Mouse (Mus musculus): Measurements from ENCODE around the gene Rin3. TPM values are rescaled to one million over a fixed set of nuclear protein-coding genes. Genes with fewer than 3 reads are reported as not detected.
A peak's percentile ranks its signal among the peaks of the same experiment; 100 is the strongest.

Gene Rin3
- total RNA-seq, 2 experiments from 2014 or later = 3.7 to 3.8 TPM

GRCm38 (mm10) chr12:102390042-102390441, 107.2 kb downstream of the Rin3 start:
- DNase-seq (ENCODE audit: extremely low spot score in 1 of 2, low spot score in 2 of 2) = no peak
- intact Hi-C loops (cut with DNase I) = no loop called here

- intact Hi-C loops (cut with DNase I) = no loop called here
- no peak for DNase-seq (ENCODE audit: extremely low spot score in 1 of 2, low spot score in 2 of 2)
These were observed 108.3 kb downstream of the Rin3 start for GRCm38 (mm10) chr12:102391109-102391508.

- intact Hi-C loops (cut with DNase I) = loop anchor here (2.0 kb wide), 1 partner anchor 69 kb away; no protein-coding TSS in a partner anchor
- peak in 1 of 2 experiments; percentile 39 for DNase-seq (ENCODE audit: extremely low spot score in 1 of 2, low spot score in 2 of 2)
These were observed 109.1 kb downstream of the Rin3 start for GRCm38 (mm10) chr12:102391982-102392381.

GRCm38 (mm10) chr12:102394496-102394895, 111.6 kb downstream of the Rin3 start:
- intact Hi-C loops (cut with DNase I) = no loop called here
- DNase-seq (ENCODE audit: extremely low spot score in 1 of 2, low spot score in 2 of 2) = peak in 1 of 2 experiments; percentile 29

- intact Hi-C loops (cut with DNase I) = loop anchor here (5.0 kb wide), 1 partner anchor 322 kb away; no protein-coding TSS in a partner anchor
- DNase-seq (ENCODE audit: extremely low spot score in 1 of 2, low spot score in 2 of 2) = peak in 1 of 2 experiments; percentile 38
These were observed 112.7 kb downstream of the Rin3 start for GRCm38 (mm10) chr12:102395537-102395936.

- DNase-seq (ENCODE audit: extremely low spot score in 1 of 2, low spot score in 2 of 2) = peak in 1 of 2 experiments; percentile 48
- intact Hi-C loops (cut with DNase I) = loop anchor here (5.0 kb wide), 1 partner anchor 321 kb away; no protein-coding TSS in a partner anchor
These were observed 113.4 kb downstream of the Rin3 start for GRCm38 (mm10) chr12:102395998-102396991.

- DNase-seq (ENCODE audit: extremely low spot score in 1 of 2, low spot score in 2 of 2) = no peak
- intact Hi-C loops (cut with DNase I) = loop anchor here (5.0 kb wide), 1 partner anchor 319 kb away; no protein-coding TSS in a partner anchor
These were observed 115.7 kb downstream of the Rin3 start for GRCm38 (mm10) chr12:102398588-102398987.

- DNase-seq (ENCODE audit: extremely low spot score in 1 of 2, low spot score in 2 of 2) = peak in 1 of 2 experiments; percentile 15
- intact Hi-C loops (cut with DNase I) = no loop called here
These were observed 130.3 kb downstream of the Rin3 start for GRCm38 (mm10) chr12:102413171-102413570.

GRCm38 (mm10) chr12:102414686-102415085, 131.8 kb downstream of the Rin3 start:
- intact Hi-C loops (cut with DNase I) = no loop called here
- DNase-seq (ENCODE audit: extremely low spot score in 1 of 2, low spot score in 2 of 2) = no peak

- peak in 1 of 2 experiments; percentile 75 for DNase-seq (ENCODE audit: extremely low spot score in 1 of 2, low spot score in 2 of 2)
- intact Hi-C loops (cut with DNase I) = no loop called here
These were observed 133.6 kb downstream of the Rin3 start for GRCm38 (mm10) chr12:102416391-102416837.

GRCm38 (mm10) chr12:102416955-102417510, 134.2 kb downstream of the Rin3 start:
- intact Hi-C loops (cut with DNase I) = no loop called here

GRCm38 (mm10) chr12:102417701-102418100, 134.9 kb downstream of the Rin3 start:
- no peak for DNase-seq (ENCODE audit: extremely low spot score in 1 of 2, low spot score in 2 of 2)
- intact Hi-C loops (cut with DNase I) = no loop called here

More at GRCm38 (mm10) chr12:102416955-102417510, 134.2 kb downstream of the Rin3 start:
- peak in 1 of 2 experiments; percentile 38 for DNase-seq (ENCODE audit: extremely low spot score in 1 of 2, low spot score in 2 of 2)

- intact Hi-C loops (cut with DNase I) = no loop called here
- peak in 1 of 2 experiments; percentile 50 for DNase-seq (ENCODE audit: extremely low spot score in 1 of 2, low spot score in 2 of 2)
These were observed 136.7 kb downstream of the Rin3 start for GRCm38 (mm10) chr12:102419544-102419943.

GRCm38 (mm10) chr12:102420168-102420890, 137.5 kb downstream of the Rin3 start:
- intact Hi-C loops (cut with DNase I) = no loop called here
- DNase-seq (ENCODE audit: extremely low spot score in 1 of 2, low spot score in 2 of 2) = no peak

GRCm38 (mm10) chr12:102422065-102422464, 139.2 kb downstream of the Rin3 start:
- intact Hi-C loops (cut with DNase I) = no loop called here
- DNase-seq (ENCODE audit: extremely low spot score in 1 of 2, low spot score in 2 of 2) = peak in 1 of 2 experiments; percentile 53

- no peak for DNase-seq (ENCODE audit: extremely low spot score in 1 of 2, low spot score in 2 of 2)
- intact Hi-C loops (cut with DNase I) = no loop called here
These were observed 139.9 kb downstream of the Rin3 start for GRCm38 (mm10) chr12:102422623-102423320.

GRCm38 (mm10) chr12:102423625-102424024, 140.8 kb downstream of the Rin3 start:
- no peak for DNase-seq (ENCODE audit: extremely low spot score in 1 of 2, low spot score in 2 of 2)
- intact Hi-C loops (cut with DNase I) = no loop called here

GRCm38 (mm10) chr12:102424456-102424855, 141.6 kb downstream of the Rin3 start:
- DNase-seq (ENCODE audit: extremely low spot score in 1 of 2, low spot score in 2 of 2) = no peak
- intact Hi-C loops (cut with DNase I) = no loop called here

Data from left cerebral cortex, postnatal 10 days (tissue).